Mouse (Mus musculus): ENCODE data around the gene Shroom3.

The Shroom3 gene

GRCm38 (mm10) chr5:92698131-92698836 lies 15.0 kb downstream of the Shroom3 start:
- no peak for DNase-seq (ENCODE audit: low read depth in 2 of 2, low spot score in 2 of 2)

GRCm38 (mm10) chr5:92698837-92699529 lies 15.7 kb downstream of the Shroom3 start:
- no peak for DNase-seq (ENCODE audit: low read depth in 2 of 2, low spot score in 2 of 2)

DNA sequence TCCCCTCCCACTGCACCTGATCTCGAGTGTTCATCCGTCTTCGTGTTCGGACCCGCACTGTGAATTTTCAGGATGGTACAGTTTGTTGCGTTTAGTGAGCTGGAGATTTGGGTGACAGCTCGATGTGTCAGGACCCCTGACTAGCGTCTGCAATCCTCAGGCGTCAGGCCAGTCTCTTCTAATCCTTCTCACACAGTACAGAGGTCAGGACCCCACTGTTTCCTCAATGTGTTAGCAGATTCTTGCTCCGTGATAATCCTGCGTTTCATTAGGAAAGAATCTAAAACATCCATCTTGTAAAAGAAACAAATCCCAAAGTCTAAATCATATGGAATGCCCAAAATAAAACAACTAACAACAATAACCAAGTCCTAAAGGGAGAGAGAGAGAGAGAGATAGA lies 18.5 kb downstream of the Shroom3 start:
- no peak for DNase-seq (ENCODE audit: low read depth in 2 of 2, low spot score in 2 of 2)

GRCm38 (mm10) chr5:92703671-92704070 lies 20.4 kb downstream of the Shroom3 start:
- no peak for DNase-seq (ENCODE audit: low read depth in 2 of 2, low spot score in 2 of 2)

DNA sequence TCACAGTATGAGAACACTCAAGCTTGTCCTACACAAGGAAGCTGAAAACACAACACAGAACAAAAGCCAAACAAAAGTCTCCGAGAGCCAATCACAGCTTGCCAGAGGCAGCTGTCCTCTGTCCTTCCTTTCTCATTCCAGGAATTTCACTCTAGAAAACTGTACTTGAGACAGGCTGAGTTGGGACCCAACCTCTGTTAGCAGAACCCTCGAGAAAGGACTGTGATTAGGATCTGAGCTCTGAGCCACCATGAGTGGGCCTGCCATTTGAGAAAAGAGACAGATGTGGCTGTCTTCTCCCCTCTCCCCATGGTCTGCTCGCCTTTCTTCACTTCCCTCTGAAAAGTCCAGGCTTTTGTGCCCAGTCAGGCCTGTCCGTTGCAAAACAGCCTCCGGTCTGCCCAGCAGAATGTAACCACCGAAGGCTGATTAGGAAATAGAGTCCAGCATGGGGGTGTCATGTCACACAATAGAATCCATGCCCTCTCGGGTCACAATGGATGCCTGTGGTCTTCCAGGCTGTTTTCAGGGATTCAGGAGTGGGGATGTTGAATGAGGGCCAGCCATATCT lies 24.8 kb downstream of the Shroom3 start:
- no peak for DNase-seq (ENCODE audit: low read depth in 2 of 2, low spot score in 2 of 2)

DNA sequence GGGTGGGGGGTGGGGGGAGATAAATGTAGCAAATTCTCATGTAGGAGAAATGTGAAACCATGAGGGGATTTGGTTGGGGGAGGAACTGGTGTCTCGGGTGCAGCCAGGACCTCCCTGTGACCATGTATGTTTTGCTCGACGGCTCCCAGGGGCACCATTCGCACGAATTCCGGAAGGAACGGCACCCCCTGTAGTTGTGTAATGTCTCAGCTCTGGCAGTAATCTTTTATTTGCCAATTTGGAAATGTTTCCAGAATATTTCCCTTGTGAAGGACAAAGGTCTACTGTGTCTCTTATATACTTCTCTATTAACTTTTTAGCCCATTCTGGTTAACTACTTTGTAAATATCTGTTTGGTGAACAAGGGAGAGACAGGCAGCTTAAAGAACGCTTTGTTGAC lies 27.5 kb downstream of the Shroom3 start:
- no peak for DNase-seq (ENCODE audit: low read depth in 2 of 2, low spot score in 2 of 2)

- no peak for DNase-seq (ENCODE audit: low read depth in 2 of 2, low spot score in 2 of 2)
These were observed 28.5 kb downstream of the Shroom3 start for GRCm38 (mm10) chr5:92711666-92712290.

GRCm38 (mm10) chr5:92712621-92713395 lies 29.6 kb downstream of the Shroom3 start:
- no peak for DNase-seq (ENCODE audit: low read depth in 2 of 2, low spot score in 2 of 2)

DNA sequence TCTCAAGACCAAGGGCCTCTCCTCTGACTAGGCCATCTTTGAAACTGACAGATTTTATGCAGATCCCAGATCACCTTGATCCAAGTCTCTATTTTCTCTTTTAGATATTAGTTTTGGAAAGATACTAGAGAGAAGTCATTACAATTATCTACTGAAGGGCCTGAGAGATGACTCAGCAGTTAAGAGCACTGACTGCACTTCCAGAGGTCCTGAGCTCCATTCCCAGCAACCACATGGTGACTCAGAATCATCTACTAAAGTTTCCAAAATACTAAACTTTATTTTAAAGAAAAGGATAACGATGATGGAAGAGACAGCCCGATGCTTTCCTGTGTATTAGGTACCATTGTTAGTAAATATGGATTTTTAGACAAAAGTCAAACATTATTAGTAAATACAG lies 31.7 kb downstream of the Shroom3 start:
- no peak for DNase-seq (ENCODE audit: low read depth in 2 of 2, low spot score in 2 of 2)

- no peak for DNase-seq (ENCODE audit: low read depth in 2 of 2, low spot score in 2 of 2)
These were observed 32.1 kb downstream of the Shroom3 start for GRCm38 (mm10) chr5:92715319-92715718.

DNA sequence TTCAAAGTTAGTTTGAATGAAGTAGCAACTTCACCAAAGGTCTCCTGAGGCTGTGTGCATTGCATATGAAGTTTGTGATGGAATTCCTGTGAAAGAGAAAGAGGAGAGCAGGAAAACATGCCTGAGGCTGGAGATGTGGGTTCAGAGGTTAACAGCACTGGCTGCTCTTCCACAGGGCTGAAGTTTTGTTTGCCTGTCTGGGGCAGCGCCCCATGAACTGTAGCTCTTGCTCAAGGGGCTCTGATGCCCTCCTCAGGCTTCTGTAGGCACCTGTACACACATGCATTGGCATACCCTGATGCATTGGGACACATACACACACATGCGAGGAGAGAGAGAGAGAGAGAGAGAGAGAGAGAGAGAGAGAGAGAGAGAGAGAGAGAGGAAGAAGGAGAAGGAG lies 32.7 kb downstream of the Shroom3 start:
- DNase-seq (ENCODE audit: low read depth in 2 of 2, low spot score in 2 of 2), result no peak

- DNase-seq (ENCODE audit: low read depth in 2 of 2, low spot score in 2 of 2), result no peak
These were observed 34.6 kb downstream of the Shroom3 start for GRCm38 (mm10) chr5:92717666-92718360.

- no peak for DNase-seq (ENCODE audit: low read depth in 2 of 2, low spot score in 2 of 2)
These were observed 35.6 kb downstream of the Shroom3 start for GRCm38 (mm10) chr5:92718856-92719255.

- no peak for DNase-seq (ENCODE audit: low read depth in 2 of 2, low spot score in 2 of 2)
These were observed 38.4 kb downstream of the Shroom3 start for GRCm38 (mm10) chr5:92721610-92722009.

- no peak for DNase-seq (ENCODE audit: low read depth in 2 of 2, low spot score in 2 of 2)
These were observed 42.7 kb downstream of the Shroom3 start for GRCm38 (mm10) chr5:92725935-92726334.

DNA sequence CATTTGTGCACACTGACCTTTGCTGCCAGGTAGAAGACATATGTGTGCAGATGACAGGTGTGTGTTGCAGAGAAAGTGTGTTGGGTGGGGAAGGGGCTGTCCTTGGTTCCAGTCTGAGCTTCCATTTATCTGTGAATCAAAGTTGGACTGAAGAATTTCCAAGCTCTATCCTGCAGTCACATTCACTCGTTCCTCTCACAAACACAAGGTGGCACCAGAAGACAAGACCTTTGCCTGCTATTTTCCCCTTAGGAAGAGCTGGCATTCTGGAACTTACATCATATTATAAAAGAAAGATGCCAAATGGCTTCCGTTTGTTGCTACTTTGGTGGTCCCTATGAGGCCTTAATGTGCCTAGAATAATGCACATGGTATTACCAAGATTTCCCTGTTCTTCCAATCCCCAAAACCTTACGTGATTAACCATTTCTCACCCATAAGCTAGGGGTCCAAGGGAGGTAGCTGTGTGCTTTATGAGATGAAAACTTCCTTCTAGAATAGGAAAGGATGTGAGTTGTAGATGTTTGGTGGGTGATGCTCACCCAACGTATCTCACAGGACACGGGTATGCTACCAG lies 45.1 kb downstream of the Shroom3 start:
- DNase-seq (ENCODE audit: low read depth in 2 of 2, low spot score in 2 of 2), result no peak

DNA sequence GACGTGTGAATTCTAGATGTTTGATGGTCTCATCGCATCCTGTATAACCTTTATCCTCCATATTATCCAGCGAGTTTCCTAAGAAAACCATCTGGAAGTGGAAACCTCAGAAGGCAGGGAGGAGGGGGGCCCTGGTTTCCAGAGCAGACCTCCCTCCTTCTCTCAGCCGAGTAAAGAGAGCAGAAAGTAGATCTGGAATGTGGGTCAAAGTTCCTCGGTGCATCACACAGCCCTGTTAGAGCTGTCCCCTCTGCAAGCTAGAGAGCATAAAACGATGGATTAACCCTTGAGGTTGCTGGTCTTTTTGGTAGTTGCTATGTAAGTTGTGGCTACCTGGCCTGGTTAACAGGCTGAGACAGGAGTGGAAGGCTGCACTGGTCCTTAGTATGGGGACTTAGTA lies 46.0 kb downstream of the Shroom3 start:
- no peak for DNase-seq (ENCODE audit: low read depth in 2 of 2, low spot score in 2 of 2)

- no peak for DNase-seq (ENCODE audit: low read depth in 2 of 2, low spot score in 2 of 2)
These were observed 58.6 kb downstream of the Shroom3 start for GRCm38 (mm10) chr5:92741802-92742201.

DNA sequence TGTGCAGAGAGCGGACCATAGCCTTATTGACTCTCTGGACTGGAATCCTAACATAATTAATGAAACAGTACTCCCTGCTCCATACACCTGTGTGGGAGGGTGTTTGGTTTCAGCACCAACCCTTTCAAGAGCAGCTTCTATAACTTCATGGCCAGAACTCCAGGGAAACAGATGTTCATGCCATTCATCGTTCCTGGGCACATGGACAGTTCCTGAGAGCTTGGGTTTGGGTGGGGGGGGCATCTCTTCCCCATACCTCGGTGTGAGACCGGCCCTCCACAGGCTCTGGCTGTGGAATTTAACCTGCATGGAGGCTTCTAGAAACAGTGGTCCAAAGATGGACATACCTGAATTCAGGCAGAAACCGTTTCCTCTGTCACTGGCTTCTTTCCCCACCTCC lies 59.5 kb downstream of the Shroom3 start:
- no peak for DNase-seq (ENCODE audit: low read depth in 2 of 2, low spot score in 2 of 2)

Data from CD8-positive naive resting alpha-beta T cell, adult 2 months (primary cell).